Mouse (Mus musculus) forebrain, embryonic 13.5 days (tissue): Measurements from ENCODE around the gene Fam83e. TPM values are rescaled to one million over a fixed set of nuclear protein-coding genes. Genes with fewer than 3 reads are reported as not detected.

ENCODE experiments used
- ATAC-seq: fragments of 200-750 bp; cut with Nextera tagmentation; 2 replicates; pipeline ENCODE4 v1.8.0; 2017
- H3K27ac ChIP-seq: fragments of 300-500 bp; sonication (generic); 2 replicates; pipeline ENCODE4 v1.5.1; 2015; ENCODE audit warnings: inconsistent platforms, mild to moderate bottlenecking, moderate library complexity
- H3K27me3 ChIP-seq: fragments of 300-500 bp; sonication (generic); 2 replicates; pipeline ENCODE4 v1.6.1; 2015; ENCODE audit warnings: mild to moderate bottlenecking, inconsistent platforms
- H3K36me3 ChIP-seq: fragments of 300-500 bp; sonication (generic); 2 replicates; pipeline ENCODE4 v1.6.1; 2015; ENCODE audit warnings: mild to moderate bottlenecking, inconsistent platforms; ENCODE audit not compliant: poor library complexity, severe bottlenecking
- H3K4me1 ChIP-seq: fragments of 300-500 bp; sonication (generic); 2 replicates; pipeline ENCODE4 v1.6.1; 2015; ENCODE audit warnings: inconsistent platforms
- H3K4me2 ChIP-seq: fragments of 300-500 bp; sonication (generic); 2 replicates; pipeline ENCODE4 v1.6.1; 2015; ENCODE audit warnings: inconsistent platforms, mild to moderate bottlenecking, moderate library complexity
- H3K4me3 ChIP-seq: fragments of 300-500 bp; sonication (generic); 2 replicates; pipeline ENCODE4 v1.5.1; 2015; ENCODE audit warnings: mild to moderate bottlenecking, inconsistent platforms
- H3K9ac ChIP-seq: fragments of 300-500 bp; sonication (generic); 2 replicates; pipeline ENCODE4 v1.6.1; 2015; ENCODE audit warnings: mild to moderate bottlenecking, inconsistent platforms
- H3K9me3 ChIP-seq: fragments of 300-500 bp; sonication (generic); replicated peaks from 2 replicates; pipeline ENCODE4 v1.6.1; 2016; ENCODE audit warnings: inconsistent platforms
- WGBS: fragments of 180-500 bp; shearing (Covaris S2); methylation state at CpG from one replicate; pipeline ENCODE4 v1.1.7; 2015; 5-methylcytosine and 5-hydroxymethylcytosine counted together
- polyA plus RNA-seq: library from polyadenylated mRNA; unstranded; fragments of >200 nt; fragmentation: Nextera tagmentation; extraction: Ambion mirVana; gene quantifications from 2 replicates; pipeline ENCODE4 v1.2.1, GENCODE M21; 2015

Fam83e gene
- polyA plus RNA-seq, 1 experiment from 2014 or later = 1.3 TPM

GRCm38 (mm10) chr7:45689800-45690199 is 31.2 kb upstream of the Fam83e start:
- no peak for ATAC-seq
- Histone ChIP-seq H3K27ac (no peak overlapping the region), H3K9me3 (no peaks in the 10 kb centered on the region), H3K27me3 (no peaks in the 10 kb centered on the region), H3K4me3 (no peak overlapping the region), H3K36me3 (no peaks in the 10 kb centered on the region), H3K9ac (no peak overlapping the region), H3K4me2 (no peak overlapping the region), H3K4me1 (no peaks in the 10 kb centered on the region)
- 78% methylated on average over 11 of the region's 11 CpGs for WGBS

DNA sequence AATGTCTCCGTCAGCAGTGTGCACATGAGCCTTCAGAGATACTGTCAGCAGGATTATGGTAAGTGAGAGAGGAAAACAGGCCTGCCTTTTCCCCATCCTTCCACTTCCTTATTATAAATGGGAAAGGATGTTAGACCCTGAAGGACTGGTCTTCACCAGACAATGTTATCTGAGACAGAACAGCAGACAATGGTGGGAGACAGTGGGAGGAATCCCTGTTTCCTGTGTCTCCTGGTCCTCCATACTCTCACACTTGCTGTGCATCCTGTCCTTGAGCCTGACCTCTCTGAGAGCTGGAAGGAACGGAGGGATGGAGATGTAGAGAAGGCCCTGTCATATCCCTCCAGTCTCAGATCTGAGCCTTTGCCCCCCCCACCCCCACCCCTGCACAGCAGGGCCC is 28.6 kb upstream of the Fam83e start:
- ATAC-seq = no peak
- no peaks in the 10 kb centered on the region for H3K9me3 ChIP-seq
- H3K4me3 ChIP-seq = no peak overlapping the region
- H3K4me1 ChIP-seq = no peaks in the 10 kb centered on the region
- no peaks in the 10 kb centered on the region for H3K36me3 ChIP-seq
- H3K27me3 ChIP-seq = no peaks in the 10 kb centered on the region
- H3K27ac ChIP-seq = no peak overlapping the region
- no peak overlapping the region for H3K4me2 ChIP-seq
- no peak overlapping the region for H3K9ac ChIP-seq
- 84% methylated on average over 2 of the region's 2 CpGs for whole genome bisulfite sequencing

- H3K9ac ChIP-seq = no peak within 1 kb of the TSS
- peaks cover 12% of the 10 kb centered on the region for H3K27me3 ChIP-seq
- no peak within 1 kb of the TSS for H3K4me3 ChIP-seq
- no peaks in the 10 kb centered on the region for H3K4me1 ChIP-seq
- H3K36me3 ChIP-seq = no peaks in the 10 kb centered on the region
- no peak for ATAC-seq
- no peak within 1 kb of the TSS for H3K4me2 ChIP-seq
- no peak within 1 kb of the TSS for H3K27ac ChIP-seq
- WGBS = 94% methylated on average over 45 of the region's 50 CpGs
- no peaks in the 10 kb centered on the region for H3K9me3 ChIP-seq
These were observed 27.0 kb upstream of the Fam83e start, which contains the start of gene Sec1 for GRCm38 (mm10) chr7:45693921-45694591. Gene Sec1 (minus strand): TSS chr7:45694402.

- Histone ChIP-seq H3K27me3 (peaks cover 22% of the 10 kb centered on the region), H3K4me1 (peaks cover 9% of the 10 kb centered on the region), H3K9ac (no peak overlapping the region), H3K36me3 (no peaks in the 10 kb centered on the region), H3K9me3 (no peaks in the 10 kb centered on the region), H3K4me2 (no peak overlapping the region), H3K27ac (no peak overlapping the region), H3K4me3 (no peak overlapping the region)
- WGBS = 40% methylated on average over 6 of the region's 6 CpGs
- no peak for ATAC-seq
These were observed 25.9 kb upstream of the Fam83e start for GRCm38 (mm10) chr7:45695098-45695497.

GRCm38 (mm10) chr7:45697894-45698293 is 23.1 kb upstream of the Fam83e start:
- H3K9ac ChIP-seq = no peak overlapping the region
- 88% methylated on average over 7 of the region's 7 CpGs for WGBS
- no peak overlapping the region for H3K4me2 ChIP-seq
- peaks cover 27% of the 10 kb centered on the region for H3K27me3 ChIP-seq
- peaks cover 24% of the 10 kb centered on the region for H3K4me1 ChIP-seq
- no peaks in the 10 kb centered on the region for H3K9me3 ChIP-seq
- no peak for ATAC-seq
- H3K4me3 ChIP-seq = no peak overlapping the region
- no peaks in the 10 kb centered on the region for H3K36me3 ChIP-seq
- H3K27ac ChIP-seq = no peak overlapping the region

DNA sequence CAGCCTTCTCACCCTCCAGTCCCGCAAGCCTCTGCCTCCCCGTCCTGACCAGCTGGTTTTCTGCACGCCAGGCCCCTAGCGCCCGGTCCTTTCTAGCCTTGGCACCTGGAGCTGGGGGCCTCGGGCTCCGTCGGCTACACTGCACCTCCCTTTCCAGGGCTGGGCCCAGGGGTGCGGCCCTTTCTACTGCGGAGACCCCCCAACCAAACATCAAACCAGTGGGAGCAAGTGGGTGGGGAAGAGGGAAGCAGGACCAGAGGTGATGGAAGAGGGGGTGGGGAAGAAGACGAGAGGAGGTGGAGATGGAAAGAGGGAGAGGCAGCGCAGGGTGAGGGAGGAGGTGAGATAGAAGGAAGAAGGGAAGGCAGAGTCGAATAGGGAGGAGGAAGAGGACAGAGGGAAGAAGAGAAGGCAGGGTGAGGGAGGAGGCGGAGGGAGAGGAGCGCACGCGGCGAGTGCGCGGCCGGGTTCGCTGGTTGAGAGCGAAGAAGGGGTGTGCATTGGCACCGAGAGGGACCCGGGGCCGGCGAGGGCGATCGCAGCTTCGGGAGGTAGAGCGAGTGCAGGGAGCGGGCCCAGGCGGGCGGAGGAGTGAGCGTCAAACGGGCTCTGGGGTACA is 21.4 kb upstream of the Fam83e start, which contains the start of gene Car11:
Gene Car11 (plus strand): TSS at position 321 of the 619 bp plus-strand sequence.
- H3K4me3 ChIP-seq = peak within 1 kb of the TSS; percentile 47
- peaks cover 27% of the 10 kb centered on the region for H3K27me3 ChIP-seq
- peak within 1 kb of the TSS; percentile 71 for H3K9ac ChIP-seq
- ATAC-seq = no peak
- WGBS = 1% methylated on average over 36 of the region's 36 CpGs
- peaks cover 39% of the 10 kb centered on the region for H3K4me1 ChIP-seq
- no peaks in the 10 kb centered on the region for H3K9me3 ChIP-seq
- no peaks in the 10 kb centered on the region for H3K36me3 ChIP-seq
- peak within 1 kb of the TSS; percentile 83 for H3K4me2 ChIP-seq
- H3K27ac ChIP-seq = peak within 1 kb of the TSS; percentile 51

DNA sequence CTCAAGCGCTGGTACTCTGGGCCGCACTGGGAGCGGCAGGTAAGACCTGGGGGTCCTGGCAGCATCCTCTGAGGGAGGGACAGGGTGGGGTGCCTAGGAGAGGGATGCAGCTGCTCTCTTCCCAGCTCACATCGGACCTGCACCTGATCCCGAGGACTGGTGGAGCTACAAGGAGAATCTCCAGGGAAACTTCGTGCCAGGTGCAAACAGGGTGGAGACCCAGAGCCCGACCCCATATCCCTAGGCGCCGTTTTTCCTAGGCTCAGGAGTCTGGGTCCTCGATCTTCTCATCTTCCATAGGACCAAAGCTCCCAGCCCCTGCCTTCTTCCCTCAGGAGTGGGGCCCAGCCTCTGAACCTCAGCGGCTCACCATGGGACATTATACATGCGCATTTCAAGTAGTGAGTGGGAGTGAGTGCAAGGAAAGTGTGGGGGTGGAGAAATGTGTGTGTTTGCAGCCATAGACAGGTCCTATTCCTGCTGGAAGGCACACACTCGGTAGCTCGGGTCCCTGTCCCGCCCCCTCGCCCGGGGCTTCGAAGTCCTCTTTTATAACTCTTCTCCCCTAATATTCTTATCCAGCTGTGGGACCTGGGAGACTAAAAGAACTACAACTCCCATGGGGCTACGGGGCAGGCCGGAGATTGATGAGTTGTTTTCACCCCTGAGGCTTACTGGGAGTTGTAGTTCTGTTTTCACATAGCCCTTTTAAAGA is 20.6 kb upstream of the Fam83e start:
- Histone ChIP-seq H3K9me3 (no peaks in the 10 kb centered on the region), H3K4me2 (peak overlapping the region; percentile 83), H3K9ac (peak overlapping the region; percentile 71), H3K27ac (peak overlapping the region; percentile 51), H3K27me3 (peaks cover 27% of the 10 kb centered on the region), H3K4me1 (peaks cover 44% of the 10 kb centered on the region), H3K36me3 (no peaks in the 10 kb centered on the region), H3K4me3 (peak overlapping the region; percentile 47)
- WGBS = under 1% methylated on average over 19 of the region's 20 CpGs
- peak; percentile 32 for ATAC-seq

- Histone ChIP-seq H3K36me3 (no peaks in the 10 kb centered on the region), H3K4me1 (peaks cover 50% of the 10 kb centered on the region), H3K27me3 (peaks cover 27% of the 10 kb centered on the region), H3K9ac (peak overlapping the region; percentile 51), H3K4me3 (peak overlapping the region; percentile 47), H3K4me2 (peak overlapping the region; percentile 83), H3K9me3 (no peaks in the 10 kb centered on the region), H3K27ac (peak overlapping the region; percentile 49; the same call in 1 of the 2 replicates)
- no peak for ATAC-seq
- 30% methylated on average over 11 of the region's 11 CpGs for WGBS
These were observed 19.9 kb upstream of the Fam83e start for GRCm38 (mm10) chr7:45701072-45701471.

DNA sequence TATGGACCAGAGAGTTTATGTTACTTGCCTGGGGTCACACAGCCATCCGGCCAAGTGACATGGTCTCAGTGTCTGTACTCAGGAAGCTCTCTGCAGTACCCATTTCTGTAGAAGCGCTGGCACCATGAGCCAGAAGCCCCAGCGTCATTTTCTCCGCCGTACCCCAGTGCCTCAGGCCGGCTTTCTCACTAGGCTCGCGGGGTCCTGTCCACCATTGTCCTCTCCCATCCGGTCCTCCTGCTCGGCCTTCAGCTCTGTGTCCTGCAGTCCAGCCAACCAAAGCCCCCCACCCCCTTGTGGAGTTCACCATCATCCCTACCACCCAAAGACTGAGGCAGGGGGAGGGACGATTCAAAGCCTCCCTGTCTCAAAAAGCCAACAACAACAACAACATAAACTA is 19.4 kb upstream of the Fam83e start:
- Histone ChIP-seq H3K27me3 (peaks cover 27% of the 10 kb centered on the region), H3K36me3 (no peaks in the 10 kb centered on the region), H3K9ac (peak overlapping the region; percentile 51; the same call in 1 of the 2 replicates), H3K9me3 (no peaks in the 10 kb centered on the region), H3K27ac (no peak overlapping the region), H3K4me1 (peaks cover 55% of the 10 kb centered on the region), H3K4me3 (no peak overlapping the region), H3K4me2 (peak overlapping the region; percentile 83)
- ATAC-seq = no peak
- WGBS = 85% methylated on average over 11 of the region's 11 CpGs

- H3K9me3 ChIP-seq = no peaks in the 10 kb centered on the region
- H3K27ac ChIP-seq = no peak overlapping the region
These were observed 18.7 kb upstream of the Fam83e start for GRCm38 (mm10) chr7:45702316-45702715.

GRCm38 (mm10) chr7:45702809-45703520 is 18.0 kb upstream of the Fam83e start:
- no peaks in the 10 kb centered on the region for H3K9me3 ChIP-seq
- H3K27ac ChIP-seq = peak overlapping the region; percentile 90; the same call in 1 of the 2 replicates
- H3K9ac ChIP-seq = no peak overlapping the region
- H3K4me2 ChIP-seq = peak overlapping the region; percentile 99
- WGBS = 92% methylated on average over 17 of the region's 17 CpGs
- no peak for ATAC-seq
- H3K36me3 ChIP-seq = no peaks in the 10 kb centered on the region
- peaks cover 25% of the 10 kb centered on the region for H3K27me3 ChIP-seq
- H3K4me3 ChIP-seq = no peak overlapping the region
- peaks cover 69% of the 10 kb centered on the region for H3K4me1 ChIP-seq

More at GRCm38 (mm10) chr7:45702316-45702715, 18.7 kb upstream of the Fam83e start:
- Histone ChIP-seq H3K4me3 (no peak overlapping the region), H3K9ac (no peak overlapping the region), H3K27me3 (peaks cover 27% of the 10 kb centered on the region), H3K4me1 (peaks cover 62% of the 10 kb centered on the region), H3K4me2 (no peak overlapping the region), H3K36me3 (no peaks in the 10 kb centered on the region)
- no peak for ATAC-seq
- 93% methylated on average over 11 of the region's 11 CpGs for WGBS
